Mouse (Mus musculus): ENCODE results near the gene Tacr2. TPM values are rescaled to one million over a fixed set of nuclear protein-coding genes. Genes with fewer than 3 reads are reported as not detected.

Gene Tacr2
- total RNA-seq, 2 experiments from 2014 or later: not detected

DNA sequence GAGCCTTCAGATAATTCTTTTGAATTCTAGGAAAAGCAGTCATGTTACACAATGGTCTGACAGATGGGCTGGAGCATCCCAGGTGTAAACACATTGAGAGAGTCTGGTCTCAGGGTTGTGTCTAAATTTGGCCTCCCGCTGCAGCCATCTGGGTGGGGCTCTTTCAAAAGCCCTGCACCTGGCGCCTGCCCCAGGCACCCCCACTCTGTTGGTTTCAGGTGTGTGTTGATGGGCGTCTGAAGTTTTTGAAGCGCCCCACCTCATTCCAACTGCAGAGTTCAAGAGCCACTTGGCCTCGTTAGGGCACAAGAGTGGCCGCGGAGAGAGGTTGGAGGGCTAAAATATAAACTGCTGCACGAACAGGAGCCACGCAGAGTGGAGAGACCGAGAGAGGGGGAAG is 9.9 kb upstream of the Tacr2 start:
- DNase-seq: no peak

- peak; percentile 73 for DNase-seq
Measured at GRCm38 (mm10) chr10:62242896-62243295, 9.3 kb upstream of the Tacr2 start.

- DNase-seq: no peak
Measured at GRCm38 (mm10) chr10:62244067-62244466, 8.2 kb upstream of the Tacr2 start.

DNA sequence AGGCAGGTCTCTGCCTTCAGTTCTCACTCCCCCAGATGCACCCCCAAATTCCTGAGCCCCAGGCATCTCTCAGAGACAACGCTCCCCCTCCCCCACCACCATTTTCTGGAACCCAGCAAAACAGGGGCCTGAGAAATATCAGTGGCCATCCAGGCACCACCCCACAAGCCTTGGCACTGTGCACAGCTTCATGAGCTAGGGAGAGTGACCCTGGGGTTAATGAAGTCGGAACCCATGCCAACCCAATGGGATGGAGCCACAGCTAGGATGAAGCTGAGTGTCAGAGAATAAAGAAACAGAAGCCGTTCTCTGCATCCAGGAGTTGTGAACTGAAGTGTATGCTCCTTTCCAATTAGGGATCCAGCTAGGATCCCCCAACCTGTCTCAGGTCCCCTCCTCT is 5.1 kb upstream of the Tacr2 start:
- no peak for DNase-seq

- no peak for DNase-seq
Measured at GRCm38 (mm10) chr10:62247815-62248214, 4.4 kb upstream of the Tacr2 start.

GRCm38 (mm10) chr10:62252496-62253235 is 428 bp downstream of the Tacr2 start:
- DNase-seq: no peak

DNA sequence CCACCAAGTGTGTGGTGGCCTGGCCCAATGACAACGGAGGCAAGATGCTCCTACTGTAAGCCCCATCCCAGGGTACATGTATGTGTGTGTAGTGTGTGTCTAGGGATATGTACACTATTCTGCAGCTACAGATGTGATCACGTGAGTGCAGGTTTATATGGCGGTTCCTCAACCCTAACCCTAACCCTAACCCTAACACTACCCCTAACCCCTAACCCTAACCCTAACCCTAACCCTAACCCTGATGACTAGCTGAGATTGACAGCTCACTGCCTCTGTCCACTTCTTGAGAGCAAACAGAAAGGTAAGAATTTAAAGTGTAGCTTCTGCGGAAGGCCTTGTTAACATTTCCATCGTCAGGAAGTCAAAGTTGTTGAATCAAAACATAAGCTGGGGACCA is 6.1 kb downstream of the Tacr2 start:
- no peak for DNase-seq

- peak; percentile 73 for DNase-seq
Measured at GRCm38 (mm10) chr10:62261115-62261886, 9.1 kb downstream of the Tacr2 start.

- no peak for DNase-seq
Measured at GRCm38 (mm10) chr10:62264299-62264698, 12.1 kb downstream of the Tacr2 start.

DNA sequence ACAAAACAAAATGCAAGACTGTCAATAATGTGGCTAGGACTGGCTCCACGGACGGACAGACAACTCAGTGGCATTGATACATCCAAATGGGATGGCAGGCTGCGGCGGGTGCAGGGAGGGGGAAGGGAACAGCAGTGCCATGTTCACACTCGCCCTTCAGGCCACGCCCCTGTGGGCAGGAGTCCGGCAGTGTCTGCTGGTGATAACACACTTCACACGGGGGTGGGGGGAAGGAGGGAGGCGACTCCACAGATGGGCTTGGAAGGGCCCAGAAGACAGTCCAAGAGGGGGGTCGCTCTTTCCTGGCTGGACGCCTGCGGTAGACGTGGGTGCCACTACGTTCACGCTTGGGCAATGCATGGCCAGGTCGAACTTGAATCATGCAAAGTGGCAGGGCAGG is 17.0 kb downstream of the Tacr2 start:
- DNase-seq: no peak

- DNase-seq: peak; percentile 92
Measured at GRCm38 (mm10) chr10:62275235-62275634, 23.0 kb downstream of the Tacr2 start.

DNA sequence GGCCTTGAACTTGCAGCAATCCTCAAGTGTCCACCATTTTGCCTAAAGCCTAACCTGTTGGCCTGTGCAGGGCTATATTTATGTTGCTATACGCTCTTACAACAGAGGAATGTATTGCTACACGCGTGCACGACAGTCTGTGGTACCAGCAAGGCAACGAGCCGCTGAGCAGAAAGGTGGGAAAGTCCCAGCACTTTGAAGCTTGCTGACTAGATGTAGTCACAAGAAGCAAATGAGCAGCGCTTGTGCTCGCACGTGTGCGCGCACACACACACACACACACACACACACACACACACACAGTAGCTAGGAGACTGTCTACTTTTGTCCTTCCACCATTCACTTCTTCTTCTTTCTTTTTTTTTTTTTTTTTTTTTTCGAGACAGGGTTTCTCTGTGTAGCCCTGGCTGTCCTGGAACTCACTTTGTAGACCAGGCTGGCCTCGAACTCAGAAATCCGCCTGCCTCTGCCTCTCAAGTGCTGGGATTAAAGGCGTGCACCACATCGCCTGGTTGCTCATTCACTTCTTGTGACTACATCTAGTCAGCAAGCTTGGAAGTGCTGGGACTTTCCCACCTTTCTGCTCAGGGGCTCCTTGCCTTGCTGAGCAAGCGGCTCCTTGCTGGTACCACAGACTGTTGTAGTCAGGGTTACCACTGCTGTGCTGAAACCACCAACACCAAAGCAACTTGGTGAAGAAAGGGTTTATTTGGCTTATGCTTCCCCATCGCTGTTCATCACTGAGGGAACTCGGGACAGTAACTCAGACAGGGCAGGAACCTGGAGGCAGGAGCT is 25.5 kb downstream of the Tacr2 start:
- DNase-seq: no peak

DNA sequence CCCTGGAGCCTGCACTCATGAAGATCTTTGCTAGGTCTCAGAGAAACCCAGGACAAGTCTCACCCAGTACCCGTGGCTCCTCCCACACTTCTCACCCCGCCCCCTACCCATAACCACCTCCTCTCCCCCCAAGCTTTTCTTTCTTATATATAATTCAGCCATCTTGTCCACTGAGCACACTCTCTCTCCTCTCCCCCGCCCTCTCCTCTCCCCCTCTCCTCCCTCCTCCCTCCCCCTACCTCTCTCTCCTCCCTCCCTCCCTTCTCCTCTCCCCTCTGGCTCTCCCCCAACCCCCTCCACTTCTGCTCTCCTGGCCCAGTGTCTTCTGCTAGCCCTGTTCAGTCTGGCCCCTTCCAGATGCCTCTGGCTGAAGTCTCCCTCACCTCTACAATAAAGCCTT is 26.8 kb downstream of the Tacr2 start:
- no peak for DNase-seq

DNA sequence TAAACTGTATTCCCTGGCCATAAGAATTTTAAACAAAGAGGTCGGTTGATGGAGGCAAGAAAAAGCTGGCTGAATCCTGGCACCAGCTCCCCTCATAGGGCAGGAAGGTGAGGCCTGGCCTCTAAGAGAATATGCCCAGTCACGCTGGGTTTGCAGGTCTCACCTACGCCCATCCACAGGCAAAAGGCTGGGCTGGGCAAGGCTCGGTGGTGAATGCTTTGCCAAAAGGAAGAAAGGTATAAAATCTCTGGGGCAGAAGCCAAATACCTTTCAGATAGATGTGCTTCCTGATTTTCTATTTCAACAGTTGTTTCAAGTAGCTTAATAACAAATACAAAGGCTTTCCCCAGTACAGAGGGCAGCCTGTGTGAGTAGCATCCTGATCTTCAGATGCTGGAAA is 27.4 kb downstream of the Tacr2 start:
- no peak for DNase-seq

GRCm38 (mm10) chr10:62282782-62283181 is 30.5 kb downstream of the Tacr2 start:
- no peak for DNase-seq

- DNase-seq: no peak
Measured at GRCm38 (mm10) chr10:62283206-62283792, 31.1 kb downstream of the Tacr2 start.

- DNase-seq: peak; percentile 38
Measured at GRCm38 (mm10) chr10:62287460-62288124, 35.4 kb downstream of the Tacr2 start.

DNA sequence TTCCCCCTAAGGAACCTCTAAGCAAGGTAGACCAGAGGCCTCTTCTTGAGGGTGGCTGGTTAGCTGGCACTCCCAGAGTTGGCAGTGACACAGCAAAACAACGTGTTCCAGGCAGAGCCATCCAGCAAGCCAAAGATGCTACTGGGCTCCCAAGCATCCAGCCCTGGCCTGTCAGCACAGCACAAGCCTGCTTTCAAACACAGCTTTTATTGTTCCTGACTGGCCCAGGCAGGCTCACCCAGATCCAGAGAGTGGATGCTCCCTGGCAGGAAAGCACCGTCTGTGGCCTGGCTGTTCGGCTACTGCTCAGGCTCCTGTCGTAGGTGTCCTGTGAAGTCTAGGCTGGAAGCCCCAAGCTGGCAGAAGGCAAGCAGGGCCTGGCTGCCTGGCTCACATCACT is 41.9 kb downstream of the Tacr2 start:
- no peak for DNase-seq

DNA sequence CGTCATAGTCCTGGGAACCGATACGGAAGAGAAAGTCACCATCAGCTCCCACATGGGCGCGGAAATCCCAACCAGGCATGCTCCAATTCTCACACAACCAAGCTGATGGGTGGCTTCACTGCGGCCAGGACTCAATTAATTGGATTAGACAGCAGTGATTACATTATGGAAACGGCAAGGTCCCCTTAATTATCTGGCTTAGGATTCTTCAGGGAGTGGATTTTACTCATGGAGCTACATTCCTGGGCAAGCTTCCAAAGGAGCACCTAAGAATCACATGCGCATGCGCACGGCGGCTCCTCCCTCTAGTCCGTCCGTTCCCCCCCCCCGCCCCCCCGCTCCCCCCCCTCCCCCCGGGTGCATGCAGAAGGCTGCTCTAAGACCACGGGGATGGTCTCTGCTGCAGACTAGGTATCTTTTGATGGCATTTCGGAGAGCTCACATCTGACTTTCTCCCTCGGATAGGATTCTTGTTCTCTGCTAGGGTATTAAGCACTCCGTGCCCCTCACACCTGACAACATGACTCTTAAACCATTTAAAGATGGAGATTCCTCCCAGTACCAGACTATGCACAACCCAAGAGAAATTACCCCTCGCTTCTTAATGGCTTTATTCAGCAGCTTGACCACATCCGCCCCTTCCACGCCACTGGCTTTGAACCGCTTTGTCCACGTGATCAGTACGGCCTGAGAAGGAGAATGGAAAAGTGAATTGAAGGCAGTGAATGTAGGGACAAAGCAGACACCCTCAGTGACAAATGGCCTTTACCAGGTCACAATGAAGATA is 44.0 kb downstream of the Tacr2 start:
- peak; percentile 39 for DNase-seq

GRCm38 (mm10) chr10:62300006-62300827 is 48.0 kb downstream of the Tacr2 start:
- peak; percentile 55 for DNase-seq

Measured in heart, postnatal 4 days (tissue).